Mouse (Mus musculus): ENCODE measurements around the gene Lck.
"Not testable (repeated sequence)": the region's sequence is repeated elsewhere in the genome, so short reads cannot be mapped to it uniquely, and the experiment has no call there.

The Lck gene

GRCm38 (mm10) chr4:129555421-129555861 is 18.0 kb downstream of the Lck start:
- DNase-seq (ENCODE audit: extremely low spot score): peak; percentile 73

GRCm38 (mm10) chr4:129554512-129554911 is 18.9 kb downstream of the Lck start:
- DNase-seq (ENCODE audit: extremely low spot score): not testable (repeated sequence)

GRCm38 (mm10) chr4:129550295-129550694 is 23.1 kb downstream of the Lck start:
- DNase-seq (ENCODE audit: extremely low spot score): peak; percentile 51

- no peak for DNase-seq (ENCODE audit: extremely low spot score)
These were observed 24.1 kb downstream of the Lck start for GRCm38 (mm10) chr4:129549306-129549705.

- DNase-seq (ENCODE audit: extremely low spot score): not testable (repeated sequence)
These were observed 25.8 kb downstream of the Lck start for GRCm38 (mm10) chr4:129547631-129548030.

DNA sequence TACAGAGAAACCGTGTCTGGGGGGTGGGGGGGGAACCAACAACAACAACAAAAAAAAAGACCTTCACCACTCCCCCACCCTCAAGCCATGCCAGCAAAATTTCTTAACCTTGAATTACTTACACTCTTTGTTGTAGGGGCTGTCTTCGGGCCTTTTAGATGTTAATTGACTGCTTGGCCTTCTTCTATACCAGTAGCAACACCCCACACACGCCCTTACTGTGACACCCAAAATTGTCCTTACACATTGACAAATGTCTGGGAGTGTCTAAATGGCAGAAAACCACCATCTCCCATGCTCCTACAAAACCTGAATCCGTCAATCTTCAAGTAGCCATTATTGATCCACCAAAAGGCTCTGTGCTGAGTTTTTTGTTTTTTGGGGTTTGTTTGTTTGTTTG is 29.3 kb downstream of the Lck start:
- DNase-seq (ENCODE audit: extremely low spot score): no peak

DNA sequence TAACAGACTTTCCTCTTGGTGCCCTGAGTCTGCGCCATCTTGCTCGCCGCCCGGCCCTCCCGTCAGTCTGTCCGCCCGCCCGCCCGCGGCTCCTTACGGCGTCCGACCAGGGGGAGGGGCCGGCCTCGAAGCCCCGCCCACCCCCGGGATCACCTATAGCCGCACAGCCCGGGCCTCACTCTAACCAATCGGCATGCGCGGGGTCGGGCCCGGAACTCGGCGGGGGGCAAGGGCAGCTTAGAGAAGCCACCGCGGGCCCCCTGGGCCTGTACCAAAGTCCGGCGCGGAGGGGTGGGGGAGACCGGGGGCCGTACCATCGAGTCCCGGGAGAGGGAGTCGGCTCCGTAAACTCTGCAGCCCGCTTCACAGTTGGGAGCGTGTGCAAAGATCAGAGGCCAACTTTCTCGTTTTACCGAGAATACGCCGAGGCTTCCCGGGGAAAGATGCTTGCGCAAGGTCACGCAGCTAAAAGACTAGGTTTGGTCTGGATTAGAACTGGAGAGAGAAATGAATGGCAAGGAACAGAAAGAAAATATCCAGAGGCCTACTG is 30.8 kb downstream of the Lck start, which contains the start of gene Hdac1:
Gene Hdac1 (minus strand): TSS at position 122 of the 550 bp plus-strand sequence.
- DNase-seq (ENCODE audit: extremely low spot score): peak; percentile 100

DNA sequence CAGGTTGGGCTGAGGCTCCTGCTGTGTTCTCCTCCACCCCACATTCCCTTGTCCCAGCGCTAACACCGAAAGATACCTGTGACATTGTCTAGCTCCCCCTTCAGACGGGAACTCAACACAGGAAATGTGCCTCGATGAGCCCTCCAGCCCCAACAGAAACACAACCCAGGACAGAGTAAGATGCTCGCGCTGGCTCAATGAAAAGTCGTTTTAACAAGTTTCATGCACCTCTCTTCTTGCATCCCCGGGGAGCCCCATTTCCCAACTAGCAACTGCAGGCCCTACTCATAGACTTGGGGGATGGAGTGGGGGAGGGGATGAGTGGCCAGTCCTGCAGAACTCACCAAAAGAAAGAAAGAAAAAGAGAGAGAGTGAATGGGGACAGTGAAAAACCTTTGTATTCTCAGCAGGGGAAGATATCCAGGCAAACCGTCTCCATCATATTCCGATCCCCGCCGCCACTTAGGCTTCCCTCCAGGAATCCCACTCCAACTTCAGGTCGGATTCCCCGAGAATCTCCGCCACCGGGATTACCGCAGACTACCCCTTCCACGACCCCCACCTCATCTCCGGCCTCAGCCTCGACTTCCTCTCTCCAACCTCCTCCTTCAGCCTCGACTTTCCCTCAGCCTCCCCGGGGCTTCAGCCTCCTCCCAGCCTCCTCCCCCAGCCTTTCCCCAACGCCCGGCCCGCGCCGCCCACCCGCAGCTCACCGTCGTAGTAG is 31.4 kb downstream of the Lck start:
- peak; percentile 58 for DNase-seq (ENCODE audit: extremely low spot score)

GRCm38 (mm10) chr4:129540012-129540411 is 33.4 kb downstream of the Lck start:
- DNase-seq (ENCODE audit: extremely low spot score): no peak

DNA sequence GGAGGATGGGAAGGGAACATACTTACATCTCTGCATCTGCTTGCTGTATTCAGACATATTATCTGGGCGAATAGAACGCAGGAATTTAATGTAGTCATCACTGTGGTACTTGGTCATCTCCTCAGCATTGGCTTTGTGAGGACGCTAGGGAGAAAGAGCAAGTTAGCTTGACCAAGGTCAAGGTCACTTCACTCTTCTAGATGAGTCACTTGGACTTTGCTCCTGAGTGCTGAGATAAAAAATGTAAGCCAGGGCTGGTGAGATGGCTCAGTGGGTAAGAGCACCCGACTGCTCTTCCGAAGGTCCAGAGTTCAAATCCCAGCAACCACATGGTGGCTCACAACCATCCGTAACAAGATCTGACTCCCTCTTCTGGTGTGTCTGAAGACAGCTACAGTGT is 44.5 kb downstream of the Lck start:
- not testable (repeated sequence) for DNase-seq (ENCODE audit: extremely low spot score)

- no peak for DNase-seq (ENCODE audit: extremely low spot score)
These were observed 47.6 kb downstream of the Lck start for GRCm38 (mm10) chr4:129525889-129526288.

DNA sequence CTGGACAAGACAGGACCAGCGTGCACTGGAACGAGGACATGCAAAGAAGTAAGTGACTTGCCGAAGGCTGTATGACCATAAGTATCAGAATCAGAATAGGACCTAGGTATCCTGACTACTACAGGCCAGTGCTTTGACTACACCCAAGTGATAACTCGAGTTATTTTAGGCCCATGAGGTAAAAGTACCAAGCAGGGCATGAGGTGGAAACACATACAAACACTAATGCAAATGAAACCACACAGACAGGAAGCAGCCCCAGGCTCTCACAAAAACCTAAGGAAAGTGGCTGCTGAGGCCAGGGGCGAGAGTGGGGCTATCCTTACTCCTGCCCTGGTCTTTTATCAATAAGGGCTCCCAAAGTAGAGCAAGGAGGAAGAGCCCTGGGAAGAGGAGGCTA is 48.1 kb downstream of the Lck start:
- no peak for DNase-seq (ENCODE audit: extremely low spot score)

DNA sequence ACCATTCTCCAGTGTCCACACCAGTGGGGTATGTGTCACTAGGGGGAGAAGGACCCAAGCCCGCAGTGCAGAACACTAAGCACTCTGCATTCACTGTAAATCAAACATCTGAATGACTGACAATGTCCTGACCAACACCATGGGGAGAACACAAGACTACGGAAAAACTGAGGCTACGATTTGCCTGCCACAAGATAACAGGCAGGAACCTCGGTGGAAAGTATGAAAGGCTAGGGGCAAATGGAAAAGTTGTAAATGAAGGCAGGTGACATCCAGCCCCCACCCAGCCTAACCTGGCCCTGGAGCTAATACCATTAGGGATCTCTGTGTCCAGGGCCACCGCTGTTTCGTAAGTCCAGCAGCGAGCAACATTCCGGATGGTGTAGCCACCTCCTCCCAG is 54.9 kb downstream of the Lck start:
- no peak for DNase-seq (ENCODE audit: extremely low spot score)

DNA sequence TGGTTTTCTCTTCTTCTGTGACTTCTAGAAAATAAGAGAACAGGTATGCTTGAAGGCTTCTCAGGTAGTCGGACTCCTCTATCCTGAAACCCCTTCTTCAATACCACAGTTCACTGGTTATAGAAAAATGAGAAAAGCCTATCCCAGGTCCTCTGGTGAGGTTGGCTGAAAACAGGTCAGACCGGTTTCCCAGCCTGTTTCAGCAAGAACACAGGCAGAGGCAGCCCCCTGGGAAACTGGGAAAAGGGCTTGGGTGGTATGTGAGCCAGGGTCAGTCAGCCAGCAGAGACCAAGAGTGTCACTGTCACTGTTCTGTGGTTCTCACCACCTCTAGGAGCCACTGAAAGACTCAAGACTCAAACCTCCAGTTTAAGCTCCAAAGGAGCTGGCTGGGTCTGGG is 56.5 kb downstream of the Lck start:
- DNase-seq (ENCODE audit: extremely low spot score): peak; percentile 42

- peak; percentile 83 for DNase-seq (ENCODE audit: extremely low spot score)
These were observed 59.0 kb downstream of the Lck start for GRCm38 (mm10) chr4:129514300-129514898.

- DNase-seq (ENCODE audit: extremely low spot score): no peak
These were observed 59.5 kb downstream of the Lck start for GRCm38 (mm10) chr4:129513891-129514290.

- DNase-seq (ENCODE audit: extremely low spot score): peak; percentile 94
These were observed 60.2 kb downstream of the Lck start, which contains the start of gene Marcksl1 for GRCm38 (mm10) chr4:129513086-129513767. TSS of gene Marcksl1 (plus strand) at chr4:129513581.

- peak; percentile 54 for DNase-seq (ENCODE audit: extremely low spot score)
These were observed 61.9 kb downstream of the Lck start for GRCm38 (mm10) chr4:129511413-129512096.

DNA sequence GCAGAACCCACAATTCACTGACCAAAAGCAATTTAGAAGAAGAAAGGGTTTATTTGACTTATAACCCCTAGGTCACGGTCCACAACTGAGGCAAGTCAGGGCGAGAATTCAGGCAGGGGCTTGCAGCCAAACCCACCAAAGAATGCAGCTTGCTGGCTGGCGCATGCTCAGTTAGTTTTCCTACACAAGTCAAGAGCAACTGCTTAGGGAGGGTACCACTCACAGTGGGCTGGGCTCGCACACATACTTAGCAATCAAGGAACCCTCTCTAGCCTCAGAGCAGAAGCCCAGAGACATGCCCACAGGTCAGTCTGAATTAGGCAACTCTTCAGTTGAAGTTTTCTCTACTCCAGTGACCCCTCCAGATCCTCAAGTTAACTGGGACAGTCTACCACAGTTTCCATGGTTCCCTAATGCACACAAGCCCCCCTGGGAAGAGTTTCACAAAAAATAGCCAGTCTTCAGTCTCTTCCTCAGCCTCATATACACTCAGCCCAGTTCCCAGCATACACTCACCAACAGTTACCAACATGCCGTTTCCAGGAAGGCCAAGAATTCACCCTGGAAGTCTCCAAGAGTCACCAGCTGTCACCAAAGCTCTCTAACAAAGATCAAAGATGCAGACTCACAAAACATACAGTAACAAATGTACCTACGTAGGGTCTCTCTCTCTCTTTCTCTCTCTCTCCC is 62.6 kb downstream of the Lck start:
- peak; percentile 34 for DNase-seq (ENCODE audit: extremely low spot score)

DNA sequence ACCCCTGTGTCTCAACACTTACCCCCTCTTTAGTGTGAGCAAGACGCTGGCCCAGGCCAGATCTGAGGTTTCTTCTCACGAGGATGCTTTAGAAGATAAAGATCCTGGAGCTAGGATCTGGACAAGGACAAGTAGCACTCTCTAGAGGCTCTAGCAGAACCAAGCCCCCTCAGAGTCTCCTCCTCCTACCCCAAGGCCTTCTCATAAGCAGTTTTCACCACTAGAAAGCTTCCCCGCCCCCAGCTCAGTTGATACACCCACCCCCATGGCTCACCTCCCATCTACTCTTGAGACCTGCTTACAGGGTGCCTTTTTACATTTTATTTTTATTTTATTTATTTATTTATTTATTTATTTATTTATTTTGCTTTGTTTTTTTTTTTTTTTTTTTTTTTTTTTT is 63.8 kb downstream of the Lck start:
- no peak for DNase-seq (ENCODE audit: extremely low spot score)

All from embryo, embryonic 9.5 days (tissue).